Mouse (Mus musculus): Measurements from ENCODE around the gene Tma7.

Gene Tma7

GRCm38 (mm10) chr9:109068095-109068735 is 14.2 kb downstream of the Tma7 start:
- no peak for DNase-seq (ENCODE audit: low read depth, low spot score)

DNA sequence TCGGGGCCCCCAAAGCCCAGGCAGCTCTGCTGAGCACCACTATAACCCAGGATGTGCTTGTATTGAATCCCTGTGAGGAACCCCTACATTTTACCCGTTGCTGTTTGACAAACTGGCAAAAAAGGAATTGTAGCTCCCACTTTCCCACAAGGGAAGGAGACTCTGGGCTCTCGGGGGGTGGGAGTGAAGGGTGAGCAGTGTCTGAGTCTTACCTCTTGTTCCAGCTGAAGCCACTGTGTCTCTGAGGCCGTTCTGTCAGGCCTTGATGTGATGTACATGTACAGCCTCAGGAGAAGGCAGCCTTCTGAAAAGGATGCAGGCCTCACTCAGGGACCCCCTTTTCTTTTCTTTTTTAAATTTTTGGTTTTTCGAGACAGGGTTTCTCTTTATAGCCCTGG is 21.5 kb downstream of the Tma7 start:
- DNase-seq (ENCODE audit: low read depth, low spot score): no peak

DNA sequence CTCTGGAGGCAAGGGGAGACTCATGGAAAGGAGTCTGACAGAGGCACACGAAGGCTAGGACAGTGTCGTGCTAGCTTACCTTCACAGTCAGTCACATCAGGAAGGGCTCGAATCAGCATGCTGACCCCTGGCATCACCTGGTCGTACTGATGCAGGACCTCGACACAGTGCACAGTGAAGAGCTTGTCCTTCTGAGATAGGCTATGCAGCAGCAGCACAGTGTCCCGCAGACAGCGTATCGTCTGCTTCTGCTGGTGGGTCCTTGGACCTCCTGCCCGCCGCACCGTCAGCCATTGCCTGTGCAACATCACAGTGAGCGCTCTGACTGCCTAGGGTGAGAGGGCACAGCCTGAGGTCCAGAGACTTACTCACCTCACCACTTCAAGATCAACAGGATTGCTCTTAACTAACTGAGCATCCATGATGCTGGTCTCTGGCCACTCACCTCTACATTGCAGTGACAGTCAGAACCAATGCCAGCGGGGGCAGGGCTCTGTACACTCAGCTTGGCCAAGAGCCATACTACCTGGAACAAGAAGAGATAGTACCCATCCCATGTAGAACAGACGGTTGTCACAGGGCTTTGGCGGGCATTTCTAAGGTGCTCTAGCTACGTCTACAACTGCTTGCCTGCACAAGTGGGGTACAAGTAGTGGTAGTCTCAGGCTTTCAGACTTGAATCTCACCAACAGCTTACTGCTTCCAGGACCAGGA is 22.0 kb downstream of the Tma7 start:
- no peak for DNase-seq (ENCODE audit: low read depth, low spot score)

DNA sequence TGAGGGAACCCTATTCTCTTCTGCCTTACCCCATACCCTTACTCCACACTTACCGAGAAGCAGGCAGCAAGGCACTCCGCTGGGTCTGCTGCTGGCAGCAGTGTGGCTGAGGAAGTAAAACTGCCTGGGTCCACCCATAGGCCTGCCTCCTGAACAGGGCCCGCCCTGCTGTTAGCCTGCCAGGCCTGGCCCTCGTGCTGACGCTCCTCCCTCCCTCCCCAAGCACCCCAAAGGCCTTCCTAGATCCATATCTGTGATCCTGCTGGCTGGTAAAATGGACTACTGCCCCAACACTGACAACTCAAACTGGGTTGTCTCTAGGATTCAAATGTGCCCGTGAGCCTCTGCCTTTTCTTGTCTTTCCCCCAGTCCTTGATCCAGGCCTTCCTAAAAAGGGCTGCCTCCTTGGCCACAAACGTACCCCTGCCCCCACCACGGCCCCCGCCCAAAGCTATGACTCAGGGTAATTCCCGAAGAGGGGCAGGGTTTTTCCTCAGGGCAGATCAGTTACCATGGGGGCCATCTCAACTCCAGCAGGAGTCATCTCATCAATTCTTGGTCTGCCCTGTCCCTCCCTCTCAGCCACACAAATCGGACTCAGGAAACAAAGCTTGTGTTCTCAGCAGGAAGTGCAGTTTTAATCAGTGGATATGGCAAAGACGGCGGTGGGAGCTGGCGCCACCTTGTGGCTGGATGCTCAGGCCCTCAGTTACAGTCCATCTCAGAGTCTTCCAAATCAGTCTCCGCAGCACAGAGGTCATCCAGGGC is 23.1 kb downstream of the Tma7 start, which contains the start of gene Trex1:
Gene Trex1, minus strand, starts transcription at position 599 of the 768 bp plus-strand sequence.
- peak; percentile 89 for DNase-seq (ENCODE audit: low read depth, low spot score)

DNA sequence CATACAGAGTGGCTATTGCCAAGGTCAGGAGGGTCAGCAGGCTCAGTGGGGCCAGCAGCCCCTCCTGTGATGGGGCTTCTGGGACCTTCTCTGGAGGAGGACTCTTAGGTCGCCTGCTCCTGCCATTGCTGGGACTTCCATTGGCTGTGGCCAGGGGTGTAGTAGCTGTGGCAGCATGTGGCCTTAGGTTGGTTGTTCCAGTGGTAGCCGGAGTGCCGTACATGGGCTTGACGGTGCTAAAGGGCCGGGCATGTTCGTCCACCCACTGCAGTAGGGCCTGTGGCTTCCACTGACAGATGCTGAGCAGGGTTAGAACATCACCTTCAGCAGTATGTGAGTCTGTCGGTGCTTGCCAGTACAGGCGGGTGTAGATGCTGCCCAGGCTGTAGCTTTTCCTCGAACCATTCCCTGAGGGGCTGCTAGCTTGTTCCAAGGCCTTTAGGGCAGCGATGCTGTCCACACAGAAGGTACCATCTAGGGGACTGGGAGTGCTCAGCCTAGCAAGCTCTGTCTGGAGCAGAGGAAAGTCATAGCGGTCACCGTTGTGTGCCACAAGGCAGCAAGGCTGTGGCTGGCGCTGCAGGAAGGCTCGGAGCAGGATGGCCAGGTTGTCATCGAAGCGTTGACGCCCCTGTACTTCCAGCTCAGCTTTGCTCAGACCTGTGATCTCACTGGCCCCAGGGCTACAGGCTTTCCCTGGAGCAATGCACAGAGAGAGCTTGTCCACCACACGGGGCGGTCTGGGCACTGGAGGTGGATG is 24.2 kb downstream of the Tma7 start:
- DNase-seq (ENCODE audit: low read depth, low spot score): no peak

DNA sequence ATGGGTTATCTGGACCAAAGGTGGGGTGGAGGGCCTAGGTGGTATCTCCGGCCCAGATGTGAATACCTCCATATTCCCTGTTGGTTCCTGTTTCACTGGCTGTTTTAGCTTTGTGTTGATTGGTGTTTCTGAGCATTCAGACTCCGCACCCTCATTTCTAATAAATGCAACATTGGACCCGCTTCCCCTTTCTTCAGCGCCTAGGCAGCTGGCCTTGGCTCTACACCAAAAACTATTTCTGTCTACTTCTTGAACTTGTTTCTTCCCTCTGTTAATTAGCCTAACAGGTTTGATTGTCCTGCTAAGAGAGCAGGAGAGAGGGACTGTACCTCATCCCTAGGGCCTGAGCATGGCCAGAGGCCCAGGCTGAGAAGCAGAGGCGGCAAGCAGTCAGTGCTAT is 24.8 kb downstream of the Tma7 start:
- DNase-seq (ENCODE audit: low read depth, low spot score): no peak

- DNase-seq (ENCODE audit: low read depth, low spot score): no peak
Measured at GRCm38 (mm10) chr9:109056916-109057315, 25.5 kb downstream of the Tma7 start.

DNA sequence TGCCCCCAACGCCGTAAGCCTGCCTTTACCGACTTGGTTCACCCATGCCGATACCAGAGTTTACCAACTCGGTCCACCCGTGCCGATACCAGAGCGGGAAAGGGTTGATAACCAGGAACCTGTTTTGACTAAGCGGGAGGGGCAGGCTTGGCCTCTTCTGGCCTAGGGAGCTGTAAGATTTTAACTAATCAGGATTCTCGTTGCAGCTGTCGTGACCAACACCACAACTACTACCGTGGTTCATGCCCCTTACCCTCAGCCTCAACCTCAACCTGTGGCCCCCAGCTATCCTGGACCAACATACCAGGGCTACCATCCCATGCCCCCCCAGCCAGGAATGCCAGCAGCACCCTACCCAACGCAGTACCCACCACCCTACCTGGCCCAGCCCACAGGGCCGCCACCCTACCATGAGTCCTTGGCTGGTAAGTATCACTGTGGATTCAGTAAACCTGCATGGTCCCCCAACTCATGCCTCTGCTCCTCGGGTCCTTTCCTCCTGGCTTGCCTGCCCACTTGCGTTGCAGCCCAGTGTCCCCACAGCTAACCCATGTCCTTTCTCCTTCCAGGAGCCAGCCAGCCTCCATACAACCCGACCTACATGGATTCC is 26.2 kb downstream of the Tma7 start:
- DNase-seq (ENCODE audit: low read depth, low spot score): no peak

- DNase-seq (ENCODE audit: low read depth, low spot score): no peak
Measured at GRCm38 (mm10) chr9:109055271-109056030, 26.9 kb downstream of the Tma7 start.

- peak; percentile 49 for DNase-seq (ENCODE audit: low read depth, low spot score)
Measured at GRCm38 (mm10) chr9:109054712-109055111, 27.7 kb downstream of the Tma7 start.

GRCm38 (mm10) chr9:109053851-109054250 is 28.5 kb downstream of the Tma7 start:
- no peak for DNase-seq (ENCODE audit: low read depth, low spot score)

GRCm38 (mm10) chr9:109053366-109053765 is 29.0 kb downstream of the Tma7 start:
- DNase-seq (ENCODE audit: low read depth, low spot score): no peak

DNA sequence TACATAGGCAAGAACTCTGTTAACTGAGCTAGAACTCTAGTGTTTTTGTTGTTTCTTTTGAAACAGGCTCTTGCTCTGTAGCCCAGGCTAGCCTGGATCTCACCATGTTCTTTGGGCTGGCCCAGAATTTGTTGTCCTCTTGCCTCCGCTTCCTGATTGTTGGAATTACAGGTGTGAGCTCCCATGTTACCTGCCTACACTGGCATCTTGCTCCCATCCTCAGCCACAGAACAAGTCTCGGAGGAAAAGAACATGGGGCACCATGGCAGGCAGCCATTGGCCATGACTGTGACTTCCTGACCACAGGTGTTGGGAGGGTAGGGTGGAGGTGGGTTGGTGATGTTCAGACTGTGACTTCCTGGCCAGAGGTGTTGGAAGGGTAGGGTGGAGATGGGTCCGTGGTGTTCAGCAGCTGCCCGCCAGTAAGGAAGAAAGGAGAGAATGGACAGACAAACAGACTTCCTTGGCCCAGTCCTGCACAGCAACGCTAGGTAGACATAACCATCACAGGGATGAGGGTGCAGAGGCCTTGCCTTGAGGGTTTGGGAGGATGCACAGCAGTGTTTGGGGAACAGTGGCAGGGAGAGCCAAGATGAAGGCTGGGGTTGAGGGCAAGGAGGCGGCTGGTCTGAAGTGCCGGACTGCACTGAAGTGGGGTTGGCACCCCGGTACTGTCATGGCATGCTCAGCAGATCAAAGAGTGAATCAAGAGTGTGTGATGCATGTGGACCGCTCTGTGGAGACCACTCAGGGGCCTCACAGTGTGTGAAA is 29.7 kb downstream of the Tma7 start:
- DNase-seq (ENCODE audit: low read depth, low spot score): no peak

GRCm38 (mm10) chr9:109051651-109052489 is 30.5 kb downstream of the Tma7 start:
- no peak for DNase-seq (ENCODE audit: low read depth, low spot score)

DNA sequence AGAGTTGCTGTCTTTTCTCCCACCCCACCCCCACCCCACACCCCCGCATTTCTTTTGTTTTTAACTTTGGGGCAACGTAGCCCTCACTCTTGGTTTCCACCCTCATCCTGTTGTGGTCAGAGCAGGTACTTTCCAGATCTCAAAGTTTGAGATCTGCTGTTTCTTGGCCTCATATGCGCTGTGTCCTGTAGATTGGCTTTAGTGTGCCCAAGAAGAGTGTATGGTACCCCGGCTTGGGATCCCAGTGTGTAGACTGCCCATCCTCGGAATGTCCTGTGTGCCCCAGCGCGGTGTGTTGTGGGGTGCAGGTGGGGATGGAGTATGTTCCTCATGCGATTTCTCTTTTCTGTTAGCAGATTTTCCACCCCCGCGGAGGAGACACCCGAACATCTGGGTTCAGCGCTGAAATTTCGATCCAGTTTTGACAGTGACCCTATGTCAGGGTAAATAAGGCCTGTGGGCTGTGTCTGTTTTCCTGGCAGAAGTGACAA is 31.3 kb downstream of the Tma7 start:
- no peak for DNase-seq (ENCODE audit: low read depth, low spot score)

DNA sequence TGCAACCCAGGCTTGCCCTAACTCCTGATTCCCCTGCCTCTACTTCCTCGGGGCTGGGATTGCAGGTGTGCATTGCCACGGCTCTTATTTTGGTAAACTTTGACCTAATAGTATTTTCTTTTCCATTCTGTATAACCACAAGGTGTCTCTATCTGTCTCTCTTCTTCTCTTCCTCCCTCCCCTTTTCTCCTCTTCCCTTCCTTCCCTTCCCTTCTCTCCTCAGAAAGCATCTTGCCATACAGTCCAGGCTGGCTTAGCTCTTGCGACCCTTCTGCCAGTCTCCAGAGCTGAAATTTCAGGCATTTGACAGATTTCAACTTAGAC is 31.8 kb downstream of the Tma7 start:
- no peak for DNase-seq (ENCODE audit: low read depth, low spot score)

GRCm38 (mm10) chr9:109049996-109050673 is 32.3 kb downstream of the Tma7 start:
- DNase-seq (ENCODE audit: low read depth, low spot score): peak; percentile 56

DNA sequence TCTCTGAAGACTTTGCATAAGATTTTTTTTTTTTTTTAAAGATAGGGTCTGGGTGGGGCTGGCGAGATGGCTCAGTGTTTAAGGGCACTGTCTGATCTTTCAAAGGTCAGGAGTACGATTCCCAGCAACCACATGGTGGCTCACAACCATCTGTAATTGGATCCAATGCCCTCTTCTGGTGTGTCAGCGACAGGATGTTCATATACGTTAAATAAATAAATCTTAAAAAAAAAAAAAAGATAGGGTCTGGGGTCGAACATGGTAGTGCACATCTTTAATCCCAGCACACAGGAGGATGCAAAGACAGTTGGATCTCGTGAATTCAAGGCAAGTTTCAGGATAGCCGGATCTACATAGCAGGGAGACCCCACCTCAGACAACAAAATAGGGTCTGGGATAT is 33.1 kb downstream of the Tma7 start:
- DNase-seq (ENCODE audit: low read depth, low spot score): no peak

All from ES-CJ7 (cell line).